Mouse (Mus musculus) heart, embryonic 13.5 days (tissue): ENCODE measurements around the gene Ptprs. TPM values are rescaled to one million over a fixed set of nuclear protein-coding genes. Genes with fewer than 3 reads are reported as not detected.

ENCODE experiments used
- ATAC-seq: fragments of 200-750 bp; cut with Nextera tagmentation; 2 replicates; pipeline ENCODE4 v1.8.0; 2017; ENCODE audit warnings: moderate TSS enrichment; ENCODE audit not compliant: insufficient number of reproducible peaks, low FRiP score, low TSS enrichment; ENCODE audit errors: extremely low read depth
- H3K27ac ChIP-seq: fragments of 300-500 bp; sonication (generic); replicated peaks from 2 replicates; pipeline ENCODE4 v1.5.1; 2015; ENCODE audit warnings: moderate library complexity, mild to moderate bottlenecking, inconsistent platforms
- H3K27me3 ChIP-seq: fragments of 300-500 bp; sonication (generic); replicated peaks from 2 replicates; pipeline ENCODE4 v1.6.1; 2015; ENCODE audit warnings: mild to moderate bottlenecking, inconsistent platforms
- H3K36me3 ChIP-seq: fragments of 300-500 bp; sonication (generic); 2 replicates; pipeline ENCODE4 v1.6.1; 2015; ENCODE audit warnings: mild to moderate bottlenecking, inconsistent platforms
- H3K4me1 ChIP-seq: fragments of 300-500 bp; sonication (generic); 2 replicates; pipeline ENCODE4 v1.6.1; 2015; ENCODE audit warnings: inconsistent platforms
- H3K4me2 ChIP-seq: fragments of 300-500 bp; sonication (generic); 2 replicates; pipeline ENCODE4 v1.6.1; 2015; ENCODE audit warnings: inconsistent platforms, mild to moderate bottlenecking, moderate library complexity
- H3K4me3 ChIP-seq: fragments of 300-500 bp; sonication (generic); 2 replicates; pipeline ENCODE4 v1.5.1; 2015; ENCODE audit warnings: moderate library complexity, mild to moderate bottlenecking, inconsistent platforms
- H3K9ac ChIP-seq: fragments of 300-500 bp; sonication (generic); 2 replicates; pipeline ENCODE4 v1.6.1; 2015; ENCODE audit warnings: inconsistent platforms, mild to moderate bottlenecking, moderate library complexity
- H3K9me3 ChIP-seq: fragments of 300-500 bp; sonication (generic); 2 replicates; pipeline ENCODE4 v1.6.1; 2016; ENCODE audit warnings: inconsistent platforms
- WGBS: fragments of 180-500 bp; shearing (Covaris S2); methylation state at CpG from one replicate; pipeline ENCODE4 v1.1.7; 2015; ENCODE audit warnings: mixed read lengths; 5-methylcytosine and 5-hydroxymethylcytosine counted together
- polyA plus RNA-seq: library from polyadenylated mRNA; unstranded; fragments of >200 nt; fragmentation: Nextera tagmentation; extraction: Ambion mirVana; gene quantifications from 2 replicates; pipeline ENCODE4 v1.2.1, GENCODE M21; 2015

Ptprs gene
- polyA plus RNA-seq, 1 experiment from 2014 or later: 50.1 TPM

GRCm38 (mm10) chr17:56405341-56405740, 70.9 kb downstream of the Ptprs start:
- no peaks in the 10 kb centered on the region for H3K27me3 ChIP-seq
- H3K9me3 ChIP-seq: no peaks in the 10 kb centered on the region
- no peak overlapping the region for H3K27ac ChIP-seq
- H3K4me3 ChIP-seq: no peak overlapping the region
- WGBS: 85% methylated on average over 3 of the region's 3 CpGs
- ATAC-seq: no peak
- H3K4me1 ChIP-seq: peaks cover 38% of the 10 kb centered on the region
- no peak overlapping the region for H3K4me2 ChIP-seq
- H3K36me3 ChIP-seq: peaks cover 51% of the 10 kb centered on the region
- no peak overlapping the region for H3K9ac ChIP-seq

- 88% methylated on average over 4 of the region's 4 CpGs for WGBS
- no peaks in the 10 kb centered on the region for H3K27me3 ChIP-seq
- H3K4me1 ChIP-seq: no peaks in the 10 kb centered on the region; the same call in 1 of the 2 replicates
- H3K36me3 ChIP-seq: peaks cover 94% of the 10 kb centered on the region
- no peaks in the 10 kb centered on the region for H3K9me3 ChIP-seq
- ATAC-seq: no peak
- H3K4me3 ChIP-seq: no peak overlapping the region
- no peak overlapping the region for H3K27ac ChIP-seq
- no peak overlapping the region for H3K9ac ChIP-seq
- H3K4me2 ChIP-seq: no peak overlapping the region
Measured at GRCm38 (mm10) chr17:56401051-56401521, 75.2 kb downstream of the Ptprs start.

GRCm38 (mm10) chr17:56400221-56400620, 76.1 kb downstream of the Ptprs start:
- Histone ChIP-seq H3K36me3 (peaks cover 99% of the 10 kb centered on the region), H3K27me3 (no peaks in the 10 kb centered on the region), H3K4me3 (no peak overlapping the region), H3K4me1 (no peaks in the 10 kb centered on the region), H3K4me2 (no peak overlapping the region), H3K27ac (no peak overlapping the region), H3K9me3 (no peaks in the 10 kb centered on the region), H3K9ac (no peak overlapping the region)
- ATAC-seq: no peak
- WGBS: 81% methylated on average over 3 of the region's 3 CpGs

GRCm38 (mm10) chr17:56396051-56396450, 80.2 kb downstream of the Ptprs start:
- no peaks in the 10 kb centered on the region for H3K4me1 ChIP-seq
- H3K27me3 ChIP-seq: no peaks in the 10 kb centered on the region
- no peaks in the 10 kb centered on the region for H3K9me3 ChIP-seq
- H3K9ac ChIP-seq: no peak overlapping the region
- no peak for ATAC-seq
- WGBS: 85% methylated on average over 6 of the region's 6 CpGs
- peaks cover 100% of the 10 kb centered on the region for H3K36me3 ChIP-seq
- H3K4me3 ChIP-seq: no peak overlapping the region
- no peak overlapping the region for H3K27ac ChIP-seq
- no peak overlapping the region for H3K4me2 ChIP-seq

- Histone ChIP-seq H3K9ac (no peak overlapping the region), H3K36me3 (peaks cover 100% of the 10 kb centered on the region), H3K4me3 (no peak overlapping the region), H3K9me3 (no peaks in the 10 kb centered on the region), H3K4me1 (no peaks in the 10 kb centered on the region), H3K4me2 (no peak overlapping the region), H3K27ac (no peak overlapping the region), H3K27me3 (no peaks in the 10 kb centered on the region)
- WGBS: 88% methylated on average over 10 of the region's 10 CpGs
- no peak for ATAC-seq
Measured at GRCm38 (mm10) chr17:56393889-56394288, 82.4 kb downstream of the Ptprs start.

- no peaks in the 10 kb centered on the region for H3K9me3 ChIP-seq
- H3K9ac ChIP-seq: no peak overlapping the region
- ATAC-seq: no peak
- H3K27ac ChIP-seq: no peak overlapping the region
- H3K4me2 ChIP-seq: no peak overlapping the region
- peaks cover 100% of the 10 kb centered on the region for H3K36me3 ChIP-seq
- H3K4me3 ChIP-seq: no peak overlapping the region
- WGBS: 94% methylated on average over 6 of the region's 6 CpGs
- H3K4me1 ChIP-seq: no peaks in the 10 kb centered on the region
- no peaks in the 10 kb centered on the region for H3K27me3 ChIP-seq
Measured at GRCm38 (mm10) chr17:56393238-56393637, 83.0 kb downstream of the Ptprs start.

GRCm38 (mm10) chr17:56387612-56388011, 88.7 kb downstream of the Ptprs start:
- Histone ChIP-seq H3K9ac (no peak overlapping the region), H3K9me3 (no peaks in the 10 kb centered on the region), H3K4me1 (no peaks in the 10 kb centered on the region), H3K27me3 (no peaks in the 10 kb centered on the region), H3K4me3 (no peak overlapping the region), H3K36me3 (peaks cover 95% of the 10 kb centered on the region), H3K27ac (no peak overlapping the region), H3K4me2 (no peak overlapping the region)
- ATAC-seq: no peak
- 95% methylated on average over 6 of the region's 6 CpGs for WGBS

GRCm38 (mm10) chr17:56384903-56385302, 91.4 kb downstream of the Ptprs start:
- WGBS: 79% methylated on average over 6 of the region's 6 CpGs
- Histone ChIP-seq H3K4me1 (no peaks in the 10 kb centered on the region), H3K36me3 (peaks cover 95% of the 10 kb centered on the region), H3K4me2 (no peak overlapping the region), H3K9me3 (no peaks in the 10 kb centered on the region), H3K27me3 (no peaks in the 10 kb centered on the region), H3K9ac (no peak overlapping the region), H3K4me3 (no peak overlapping the region), H3K27ac (no peak overlapping the region)
- no peak for ATAC-seq

- Histone ChIP-seq H3K4me1 (no peaks in the 10 kb centered on the region), H3K9me3 (no peaks in the 10 kb centered on the region), H3K4me3 (no peak overlapping the region), H3K36me3 (peaks cover 95% of the 10 kb centered on the region), H3K27ac (no peak overlapping the region), H3K9ac (no peak overlapping the region), H3K4me2 (no peak overlapping the region), H3K27me3 (no peaks in the 10 kb centered on the region)
- 81% methylated on average over 8 of the region's 8 CpGs for WGBS
- ATAC-seq: no peak
Measured at GRCm38 (mm10) chr17:56382997-56383396, 93.3 kb downstream of the Ptprs start.

- 89% methylated on average over 5 of the region's 5 CpGs for WGBS
- Histone ChIP-seq H3K4me3 (no peak overlapping the region), H3K4me1 (no peaks in the 10 kb centered on the region), H3K27me3 (no peaks in the 10 kb centered on the region), H3K36me3 (peaks cover 95% of the 10 kb centered on the region), H3K4me2 (no peak overlapping the region), H3K9me3 (no peaks in the 10 kb centered on the region), H3K27ac (no peak overlapping the region), H3K9ac (no peak overlapping the region)
- no peak for ATAC-seq
Measured at GRCm38 (mm10) chr17:56381183-56381582, 95.1 kb downstream of the Ptprs start.

GRCm38 (mm10) chr17:56380286-56380685, 96.0 kb downstream of the Ptprs start:
- no peak for ATAC-seq
- Histone ChIP-seq H3K4me1 (no peaks in the 10 kb centered on the region), H3K27me3 (no peaks in the 10 kb centered on the region), H3K4me3 (no peak overlapping the region), H3K27ac (no peak overlapping the region), H3K4me2 (no peak overlapping the region), H3K9ac (no peak overlapping the region), H3K36me3 (peaks cover 95% of the 10 kb centered on the region), H3K9me3 (no peaks in the 10 kb centered on the region)
- WGBS: 88% methylated on average over 6 of the region's 6 CpGs

- Histone ChIP-seq H3K4me2 (no peak overlapping the region), H3K9me3 (no peaks in the 10 kb centered on the region), H3K9ac (no peak overlapping the region), H3K4me1 (no peaks in the 10 kb centered on the region), H3K4me3 (no peak overlapping the region), H3K27me3 (no peaks in the 10 kb centered on the region), H3K27ac (no peak overlapping the region), H3K36me3 (peaks cover 94% of the 10 kb centered on the region)
- ATAC-seq: no peak
- WGBS: 75% methylated on average over 6 of the region's 6 CpGs
Measured at GRCm38 (mm10) chr17:56379281-56379834, 96.9 kb downstream of the Ptprs start.
